Mouse (Mus musculus): ENCODE data around the gene Zhx3.

DNA sequence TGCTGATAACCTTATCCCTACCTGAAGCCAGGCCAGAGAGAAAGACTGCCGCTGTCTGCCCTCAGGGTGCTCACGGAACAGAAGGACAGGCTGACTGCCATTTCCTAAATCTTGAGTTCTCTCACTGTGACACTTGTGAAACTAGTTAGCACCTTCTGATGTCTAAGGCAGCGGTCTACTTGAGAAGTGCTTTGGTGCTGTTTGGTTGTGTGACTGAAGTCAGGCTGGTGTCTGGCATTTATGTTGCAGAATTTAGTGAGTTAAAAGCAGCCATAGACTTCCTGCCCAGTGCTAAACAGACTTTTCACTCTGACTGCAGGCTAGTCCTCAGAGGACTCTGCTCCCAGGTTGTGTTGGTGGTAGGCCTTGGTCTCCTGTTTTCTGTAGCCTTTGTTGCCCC, 138.5 kb downstream of the Zhx3 start:
- TF ChIP-seq HCFC1 (IDR thresholded peaks at IDR 0.05; ENCODE audit: borderline replicate concordance, insufficient read depth, low read length), result no peak
- TF ChIP-seq CHD2 (IDR thresholded peaks at IDR 0.05; ENCODE audit: low read depth, low read length), result no peak
- no peak for TF ChIP-seq ZNF384 (IDR thresholded peaks at IDR 0.05; ENCODE audit: low read depth, low read length)
- no peak for TF ChIP-seq MAFK (IDR thresholded peaks at IDR 0.05; ENCODE audit: insufficient read depth, low read depth, low read length)
- no peak for TF ChIP-seq ZC3H11A (IDR thresholded peaks at IDR 0.05; ENCODE audit: borderline replicate concordance, low read depth, low read length)
